Mouse (Mus musculus) v-Abl transformed pro-B cells (cell line): ENCODE measurements around the gene Ntm.

ENCODE experiments used
- in situ Hi-C, 2 experiments: fragments of 400-800 bp; cut with MboI; formaldehyde crosslinking; loops; one replicate each; pipeline ENCODE4 v1.15.1; 2025; ENCODE audit not compliant: unreplicated experiment in 2 of 2

Gene Ntm

GRCm38 (mm10) chr9:29802990-29803737, 159.8 kb downstream of the Ntm start:
- in situ Hi-C loops = no loop called here

- in situ Hi-C loops = no loop called here
These were observed 160.8 kb downstream of the Ntm start for GRCm38 (mm10) chr9:29802071-29802705.

- in situ Hi-C loops = no loop called here
These were observed 166.7 kb downstream of the Ntm start for GRCm38 (mm10) chr9:29796281-29796680.

GRCm38 (mm10) chr9:29791199-29791915, 171.6 kb downstream of the Ntm start:
- in situ Hi-C loops = no loop called here

- in situ Hi-C loops = no loop called here
These were observed 172.9 kb downstream of the Ntm start for GRCm38 (mm10) chr9:29790017-29790416.

- in situ Hi-C loops = no loop called here
These were observed 174.1 kb downstream of the Ntm start for GRCm38 (mm10) chr9:29788855-29789254.

GRCm38 (mm10) chr9:29787408-29787807, 175.5 kb downstream of the Ntm start:
- in situ Hi-C loops = no loop called here

GRCm38 (mm10) chr9:29782697-29783096, 180.2 kb downstream of the Ntm start:
- in situ Hi-C loops = no loop called here

- in situ Hi-C loops = no loop called here
These were observed 183.2 kb downstream of the Ntm start for GRCm38 (mm10) chr9:29779739-29780138.

- in situ Hi-C loops = no loop called here
These were observed 186.0 kb downstream of the Ntm start for GRCm38 (mm10) chr9:29776951-29777350.

GRCm38 (mm10) chr9:29776542-29776941, 186.4 kb downstream of the Ntm start:
- in situ Hi-C loops = no loop called here

- in situ Hi-C loops = no loop called here
These were observed 186.9 kb downstream of the Ntm start for GRCm38 (mm10) chr9:29776030-29776429.

- in situ Hi-C loops = no loop called here
These were observed 190.1 kb downstream of the Ntm start for GRCm38 (mm10) chr9:29772625-29773388.

- in situ Hi-C loops = no loop called here
These were observed 191.1 kb downstream of the Ntm start for GRCm38 (mm10) chr9:29771870-29772269.

GRCm38 (mm10) chr9:29771071-29771785, 191.7 kb downstream of the Ntm start:
- in situ Hi-C loops = no loop called here

- in situ Hi-C loops = no loop called here
These were observed 193.6 kb downstream of the Ntm start for GRCm38 (mm10) chr9:29769361-29769760.

GRCm38 (mm10) chr9:29765990-29766980, 196.7 kb downstream of the Ntm start:
- in situ Hi-C loops = no loop called here

GRCm38 (mm10) chr9:29763338-29763737, 199.6 kb downstream of the Ntm start:
- in situ Hi-C loops = no loop called here

- in situ Hi-C loops = no loop called here
These were observed 200.9 kb downstream of the Ntm start for GRCm38 (mm10) chr9:29761952-29762586.
